Mouse (Mus musculus) heart, embryonic 13.5 days (tissue): ENCODE data around the gene Actr1b. TPM values are rescaled to one million over a fixed set of nuclear protein-coding genes. Genes with fewer than 3 reads are reported as not detected.
"Not testable (repeated sequence)": the region's sequence is repeated elsewhere in the genome, so short reads cannot be mapped to it uniquely, and the experiment has no call there.

ENCODE experiments used
- ATAC-seq: fragments of 200-750 bp; cut with Nextera tagmentation; 2 replicates; pipeline ENCODE4 v1.8.0; 2017; ENCODE audit warnings: moderate TSS enrichment; ENCODE audit not compliant: insufficient number of reproducible peaks, low FRiP score, low TSS enrichment; ENCODE audit errors: extremely low read depth
- H3K27ac ChIP-seq: fragments of 300-500 bp; sonication (generic); replicated peaks from 2 replicates; pipeline ENCODE4 v1.5.1; 2015; ENCODE audit warnings: moderate library complexity, mild to moderate bottlenecking, inconsistent platforms
- H3K27me3 ChIP-seq: fragments of 300-500 bp; sonication (generic); replicated peaks from 2 replicates; pipeline ENCODE4 v1.6.1; 2015; ENCODE audit warnings: mild to moderate bottlenecking, inconsistent platforms
- H3K36me3 ChIP-seq: fragments of 300-500 bp; sonication (generic); 2 replicates; pipeline ENCODE4 v1.6.1; 2015; ENCODE audit warnings: mild to moderate bottlenecking, inconsistent platforms
- H3K4me1 ChIP-seq: fragments of 300-500 bp; sonication (generic); 2 replicates; pipeline ENCODE4 v1.6.1; 2015; ENCODE audit warnings: inconsistent platforms
- H3K4me2 ChIP-seq: fragments of 300-500 bp; sonication (generic); 2 replicates; pipeline ENCODE4 v1.6.1; 2015; ENCODE audit warnings: inconsistent platforms, mild to moderate bottlenecking, moderate library complexity
- H3K4me3 ChIP-seq: fragments of 300-500 bp; sonication (generic); 2 replicates; pipeline ENCODE4 v1.5.1; 2015; ENCODE audit warnings: moderate library complexity, mild to moderate bottlenecking, inconsistent platforms
- H3K9ac ChIP-seq: fragments of 300-500 bp; sonication (generic); 2 replicates; pipeline ENCODE4 v1.6.1; 2015; ENCODE audit warnings: inconsistent platforms, mild to moderate bottlenecking, moderate library complexity
- H3K9me3 ChIP-seq: fragments of 300-500 bp; sonication (generic); 2 replicates; pipeline ENCODE4 v1.6.1; 2016; ENCODE audit warnings: inconsistent platforms
- WGBS: fragments of 180-500 bp; shearing (Covaris S2); methylation state at CpG from one replicate; pipeline ENCODE4 v1.1.7; 2015; ENCODE audit warnings: mixed read lengths; 5-methylcytosine and 5-hydroxymethylcytosine counted together
- polyA plus RNA-seq: library from polyadenylated mRNA; unstranded; fragments of >200 nt; fragmentation: Nextera tagmentation; extraction: Ambion mirVana; gene quantifications from 2 replicates; pipeline ENCODE4 v1.2.1, GENCODE M21; 2015

Actr1b gene
- polyA plus RNA-seq, 1 experiment from 2014 or later: 85.5 TPM

GRCm38 (mm10) chr1:36671260-36671659 is 43.0 kb downstream of the Actr1b start:
- H3K9me3 ChIP-seq: no peaks in the 10 kb centered on the region
- no peak overlapping the region for H3K9ac ChIP-seq
- H3K4me1 ChIP-seq: peaks cover 10% of the 10 kb centered on the region
- no peak overlapping the region for H3K27ac ChIP-seq
- no peak for ATAC-seq
- no peak overlapping the region for H3K4me3 ChIP-seq
- H3K27me3 ChIP-seq: no peaks in the 10 kb centered on the region
- no peaks in the 10 kb centered on the region for H3K36me3 ChIP-seq
- H3K4me2 ChIP-seq: no peak overlapping the region
- WGBS: 72% methylated on average over 10 of the region's 10 CpGs

- no peak overlapping the region for H3K27ac ChIP-seq
- H3K27me3 ChIP-seq: no peaks in the 10 kb centered on the region
- H3K9me3 ChIP-seq: no peaks in the 10 kb centered on the region
- 33% methylated on average over 4 of the region's 4 CpGs for WGBS
- no peak overlapping the region for H3K4me3 ChIP-seq
- H3K4me2 ChIP-seq: no peak overlapping the region
- H3K4me1 ChIP-seq: peaks cover 14% of the 10 kb centered on the region
- H3K9ac ChIP-seq: 0 out of 2 replicates have a peak overlapping the region, but pooled peaks have one; percentile 33
- ATAC-seq: no peak
- no peaks in the 10 kb centered on the region for H3K36me3 ChIP-seq
Observed at GRCm38 (mm10) chr1:36670256-36670655, 44.0 kb downstream of the Actr1b start.

- not testable (repeated sequence) for H3K27ac ChIP-seq, ATAC-seq, H3K9me3 ChIP-seq, H3K27me3 ChIP-seq, H3K36me3 ChIP-seq, H3K4me2 ChIP-seq, H3K9ac ChIP-seq, H3K4me3 ChIP-seq
- peaks cover 15% of the 10 kb centered on the region for H3K4me1 ChIP-seq
- WGBS: 69% methylated on average over 4 of the region's 4 CpGs
Observed at GRCm38 (mm10) chr1:36668007-36668406, 46.2 kb downstream of the Actr1b start.

- peaks cover 14% of the 10 kb centered on the region for H3K4me1 ChIP-seq
- no peak overlapping the region for H3K9ac ChIP-seq
- no peak overlapping the region for H3K4me2 ChIP-seq
- WGBS: 67% methylated on average over 4 of the region's 4 CpGs
- H3K27ac ChIP-seq: no peak overlapping the region
- H3K36me3 ChIP-seq: no peaks in the 10 kb centered on the region
- H3K4me3 ChIP-seq: no peak overlapping the region
- no peaks in the 10 kb centered on the region for H3K27me3 ChIP-seq
- ATAC-seq: no peak
- H3K9me3 ChIP-seq: no peaks in the 10 kb centered on the region
Observed at GRCm38 (mm10) chr1:36665934-36666333, 48.3 kb downstream of the Actr1b start.

GRCm38 (mm10) chr1:36665165-36665723 is 49.0 kb downstream of the Actr1b start:
- Histone ChIP-seq H3K9me3 (no peaks in the 10 kb centered on the region), H3K27me3 (no peaks in the 10 kb centered on the region), H3K4me2 (no peak overlapping the region), H3K27ac (no peak overlapping the region), H3K36me3 (no peaks in the 10 kb centered on the region), H3K4me3 (no peak overlapping the region), H3K4me1 (peaks cover 9% of the 10 kb centered on the region), H3K9ac (no peak overlapping the region)
- no peak for ATAC-seq
- WGBS: 65% methylated on average over 11 of the region's 11 CpGs

- 49% methylated on average over 4 of the region's 4 CpGs for WGBS
- no peak overlapping the region for H3K9ac ChIP-seq
- ATAC-seq: no peak
- no peaks in the 10 kb centered on the region for H3K27me3 ChIP-seq
- peaks cover 6% of the 10 kb centered on the region for H3K4me1 ChIP-seq
- H3K9me3 ChIP-seq: no peaks in the 10 kb centered on the region
- no peak overlapping the region for H3K27ac ChIP-seq
- no peak overlapping the region for H3K4me2 ChIP-seq
- H3K4me3 ChIP-seq: no peak overlapping the region
- no peaks in the 10 kb centered on the region for H3K36me3 ChIP-seq
Observed at GRCm38 (mm10) chr1:36664457-36664856, 49.8 kb downstream of the Actr1b start.

- Histone ChIP-seq H3K4me2 (no peak overlapping the region), H3K27ac (no peak overlapping the region), H3K36me3 (no peaks in the 10 kb centered on the region), H3K4me1 (peaks cover 8% of the 10 kb centered on the region), H3K9me3 (no peaks in the 10 kb centered on the region), H3K9ac (no peak overlapping the region), H3K27me3 (no peaks in the 10 kb centered on the region), H3K4me3 (no peak overlapping the region)
- WGBS: 69% methylated on average over 7 of the region's 7 CpGs
- ATAC-seq: no peak
Observed at GRCm38 (mm10) chr1:36658621-36659399, 55.4 kb downstream of the Actr1b start.

GRCm38 (mm10) chr1:36657658-36658415 is 56.4 kb downstream of the Actr1b start:
- Histone ChIP-seq H3K27ac (no peak overlapping the region), H3K9me3 (no peaks in the 10 kb centered on the region), H3K4me2 (no peak overlapping the region), H3K4me3 (no peak overlapping the region), H3K27me3 (no peaks in the 10 kb centered on the region), H3K36me3 (no peaks in the 10 kb centered on the region), H3K4me1 (peaks cover 8% of the 10 kb centered on the region), H3K9ac (no peak overlapping the region)
- ATAC-seq: no peak
- 46% methylated on average over 4 of the region's 4 CpGs for WGBS

GRCm38 (mm10) chr1:36656233-36656632 is 58.0 kb downstream of the Actr1b start:
- no peak overlapping the region for H3K27ac ChIP-seq
- peaks cover 8% of the 10 kb centered on the region for H3K4me1 ChIP-seq
- ATAC-seq: no peak
- no peak overlapping the region for H3K4me2 ChIP-seq
- H3K36me3 ChIP-seq: no peaks in the 10 kb centered on the region
- 60% methylated on average over 3 of the region's 3 CpGs for WGBS
- H3K9me3 ChIP-seq: no peaks in the 10 kb centered on the region
- H3K9ac ChIP-seq: no peak overlapping the region
- H3K4me3 ChIP-seq: no peak overlapping the region
- H3K27me3 ChIP-seq: no peaks in the 10 kb centered on the region

- WGBS: 76% methylated on average over 5 of the region's 5 CpGs
- H3K27me3 ChIP-seq: no peaks in the 10 kb centered on the region
- H3K27ac ChIP-seq: no peak overlapping the region
- no peak overlapping the region for H3K4me2 ChIP-seq
- H3K36me3 ChIP-seq: no peaks in the 10 kb centered on the region
- H3K9me3 ChIP-seq: no peaks in the 10 kb centered on the region
- no peak overlapping the region for H3K9ac ChIP-seq
- H3K4me3 ChIP-seq: no peak overlapping the region
- ATAC-seq: no peak
- peaks cover 8% of the 10 kb centered on the region for H3K4me1 ChIP-seq
Observed at GRCm38 (mm10) chr1:36655039-36655438, 59.2 kb downstream of the Actr1b start.
